Mouse (Mus musculus) kidney, adult 2 months (tissue): ENCODE results near the gene Mical3.

Source experiments
- CTCF ChIP-seq: fragments of 200-500 bp; conservative IDR thresholded peaks from 2 replicates; pipeline ENCODE4 v1.5.1; 2011; ENCODE audit warnings: low read depth, mild to moderate bottlenecking, control low read depth, low read length, moderate library complexity, mixed read lengths; ENCODE audit not compliant: insufficient read depth, insufficient read length
- POLR2A ChIP-seq: fragments of 200-500 bp; IDR thresholded peaks from one replicate; pipeline ENCODE4 v1.6.1; 2011; ENCODE audit warnings: low read depth, low read length, control low read depth

- TF ChIP-seq CTCF (no peak), POLR2A (no peak)
Measured at GRCm38 (mm10) chr6:120991857-120992256, 138.9 kb downstream of the Mical3 start.
